Mouse (Mus musculus): Measurements from ENCODE around the gene Gm39653. TPM values are rescaled to one million over a fixed set of nuclear protein-coding genes. Genes with fewer than 3 reads are reported as not detected.

Gm39653 gene
- total RNA-seq (2021), result under 1 TPM; 0.43 to 0.54 TPM
- long read RNA-seq, experiment 1, result 0 reads
- long read RNA-seq, experiment 2, result 0 reads

DNA sequence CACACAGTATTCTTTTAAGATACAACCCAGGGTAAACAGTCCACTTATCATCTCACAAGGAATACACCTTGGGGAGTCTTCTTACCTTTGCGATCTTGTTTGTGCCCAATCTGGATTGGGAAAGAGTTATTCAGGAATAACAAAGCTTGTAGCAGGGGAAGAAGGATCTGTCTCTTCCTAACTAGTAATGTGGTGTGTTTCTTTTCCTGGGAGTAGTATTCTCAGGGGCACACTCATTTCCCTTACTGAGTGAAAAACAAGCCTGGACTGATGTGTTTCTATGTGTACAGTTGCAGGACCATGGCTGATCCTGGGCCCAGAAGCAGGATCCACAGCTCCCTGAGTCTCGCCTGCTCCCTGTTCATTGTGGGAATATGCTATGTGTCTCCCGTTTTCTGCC lies at the start of gene Gm39653:
Gene Gm39653 (plus strand): TSS at position 301 of the 400 bp plus-strand sequence.
- no peak for TF ChIP-seq CTCF (IDR thresholded peaks at IDR 0.05)
- Histone ChIP-seq H3K27ac (no peak within 1 kb of the TSS), H3K4me3 (no peak within 1 kb of the TSS)
- DNase-seq (ENCODE audit: extremely low spot score in 1 of 2, low spot score in 2 of 2), result no peak
- intact Hi-C loops (cut with DNase I), result no loop called here

GRCm38 (mm10) chr1:63566501-63566900 lies 49.3 kb upstream of the Gm39653 start:
- no peak for TF ChIP-seq CTCF (IDR thresholded peaks at IDR 0.05)
- no peak for DNase-seq (ENCODE audit: extremely low spot score in 1 of 2, low spot score in 2 of 2)
- no peak overlapping the region for H3K4me3 ChIP-seq
- no peak overlapping the region for H3K27ac ChIP-seq
- intact Hi-C loops (cut with DNase I), result no loop called here

DNA sequence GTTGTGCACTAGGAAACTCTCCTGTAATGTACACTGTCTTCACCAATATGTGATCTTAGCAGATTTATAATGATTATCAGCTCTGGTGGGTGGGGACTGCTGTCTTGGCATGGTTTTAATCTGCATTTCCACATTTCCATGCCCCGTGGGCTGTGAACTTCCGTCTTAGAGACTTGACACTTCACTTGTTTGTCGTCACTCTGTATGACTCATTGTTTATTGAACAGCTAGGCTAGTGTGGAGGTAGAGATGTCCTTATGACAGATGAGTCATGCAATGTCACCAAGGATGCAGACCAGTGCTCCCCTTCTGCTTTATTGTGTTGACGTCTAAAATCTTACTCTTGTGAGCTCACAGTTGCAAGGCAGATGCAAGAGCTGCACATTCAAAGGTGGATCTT lies 48.7 kb upstream of the Gm39653 start:
- intact Hi-C loops (cut with DNase I), result no loop called here
- DNase-seq (ENCODE audit: extremely low spot score in 1 of 2, low spot score in 2 of 2), result no peak
- Histone ChIP-seq H3K4me3 (no peak overlapping the region), H3K27ac (no peak overlapping the region)
- no peak for TF ChIP-seq CTCF (IDR thresholded peaks at IDR 0.05)

GRCm38 (mm10) chr1:63572229-63572628 lies 43.5 kb upstream of the Gm39653 start:
- no peak overlapping the region for H3K4me3 ChIP-seq
- no peak overlapping the region for H3K27ac ChIP-seq
- TF ChIP-seq CTCF (IDR thresholded peaks at IDR 0.05), result no peak

DNA sequence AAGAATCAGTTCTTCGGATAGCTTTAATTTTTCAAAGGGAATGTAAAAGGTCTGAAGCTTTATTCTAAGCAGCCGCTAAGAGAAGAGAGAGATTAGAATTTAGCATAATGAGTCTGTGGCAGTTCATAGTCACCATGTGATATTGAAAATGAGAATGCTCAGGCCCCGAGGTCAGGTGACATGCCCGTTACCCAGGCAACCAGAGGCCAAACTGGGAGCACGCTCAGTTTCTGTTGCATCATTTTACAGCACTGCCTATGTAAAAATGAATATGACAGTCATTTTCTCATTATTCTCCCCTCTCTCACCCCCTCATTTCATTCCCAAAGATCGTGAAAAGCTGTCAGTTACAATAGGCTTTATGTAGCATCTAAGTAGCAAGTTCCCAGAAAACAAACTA lies 42.3 kb upstream of the Gm39653 start:
- Histone ChIP-seq H3K27ac (0 out of 2 replicates have a peak overlapping the region, but pooled peaks have one; percentile 0), H3K4me3 (no peak overlapping the region)
- intact Hi-C loops (cut with DNase I), result loop anchor here (5.0 kb wide), 1 partner anchor 116 kb away; no protein-coding TSS in a partner anchor
- no peak for TF ChIP-seq CTCF (IDR thresholded peaks at IDR 0.05)
- no peak for DNase-seq (ENCODE audit: extremely low spot score in 1 of 2, low spot score in 2 of 2)

More at GRCm38 (mm10) chr1:63572229-63572628, 43.5 kb upstream of the Gm39653 start:
- no peak for DNase-seq (ENCODE audit: extremely low spot score in 1 of 2, low spot score in 2 of 2)
- intact Hi-C loops (cut with DNase I), result loop anchor here (5.0 kb wide), 1 partner anchor 115 kb away; no protein-coding TSS in a partner anchor

DNA sequence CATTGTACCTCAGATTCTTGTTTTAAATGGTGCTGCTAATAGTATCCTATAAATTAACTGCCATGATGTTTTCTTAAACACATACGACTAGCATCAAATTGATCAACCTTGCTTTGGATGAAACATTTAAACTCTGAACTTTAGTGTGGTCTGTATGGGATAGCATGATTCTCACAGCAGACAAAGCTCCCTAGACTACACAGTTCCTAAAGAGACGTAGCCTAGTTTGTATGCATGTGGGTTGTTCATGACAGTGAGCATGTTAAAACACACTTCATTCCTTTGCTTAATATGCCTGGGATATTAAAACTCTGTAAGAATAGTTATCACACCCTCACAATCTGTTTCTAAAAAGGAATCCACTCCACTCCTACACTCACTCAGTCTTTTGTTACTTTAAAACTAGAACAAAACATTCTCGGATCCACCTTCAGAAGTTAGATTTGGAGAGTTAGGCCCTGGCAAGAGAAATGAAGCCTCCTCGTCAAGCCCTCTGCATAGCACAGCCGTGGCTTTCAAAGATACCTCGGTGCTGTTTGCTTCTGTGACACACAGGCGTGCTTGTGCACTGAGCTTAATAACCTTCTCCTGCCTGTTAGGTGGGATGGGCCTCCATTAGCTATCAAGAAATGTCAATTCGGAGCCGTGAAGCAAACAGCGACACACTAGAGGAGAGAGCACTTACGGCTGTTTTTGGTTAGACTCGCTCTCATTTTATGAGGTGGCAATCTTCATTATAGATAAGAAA lies 41.7 kb upstream of the Gm39653 start:
- Histone ChIP-seq H3K4me3 (no peak overlapping the region), H3K27ac (0 out of 2 replicates have a peak overlapping the region, but pooled peaks have one; percentile 0)
- intact Hi-C loops (cut with DNase I), result loop anchor here (5.0 kb wide), 1 partner anchor 117 kb away; no protein-coding TSS in a partner anchor
- TF ChIP-seq CTCF (IDR thresholded peaks at IDR 0.05), result no peak
- DNase-seq (ENCODE audit: extremely low spot score in 1 of 2, low spot score in 2 of 2), result peak in 1 of 2 experiments; percentile 21

- no peak for TF ChIP-seq CTCF (IDR thresholded peaks at IDR 0.05)
- no peak for DNase-seq (ENCODE audit: extremely low spot score in 1 of 2, low spot score in 2 of 2)
- intact Hi-C loops (cut with DNase I), result no loop called here
- no peak overlapping the region for H3K4me3 ChIP-seq
- H3K27ac ChIP-seq, result no peak overlapping the region
Observed at GRCm38 (mm10) chr1:63576803-63577202, 39.0 kb upstream of the Gm39653 start.

DNA sequence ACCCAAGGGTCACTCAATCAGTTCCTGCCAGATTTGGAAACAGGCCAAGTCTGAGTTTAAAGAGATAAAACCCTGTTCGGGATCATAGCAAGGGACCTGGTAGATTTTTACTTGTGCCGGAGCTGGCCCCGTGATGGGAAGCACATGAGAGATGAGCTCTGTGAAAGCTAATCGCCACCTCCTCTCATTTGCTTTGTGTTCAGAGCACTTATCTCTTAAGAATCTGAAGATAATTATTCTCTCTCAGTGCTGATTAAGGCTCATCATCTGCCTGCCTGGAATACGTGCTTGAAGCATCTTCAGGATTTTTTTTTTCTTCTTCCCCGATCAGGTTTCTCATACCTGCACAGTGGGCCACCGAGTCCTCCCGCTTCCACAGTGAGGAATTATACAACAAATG lies 36.6 kb upstream of the Gm39653 start:
- no peak overlapping the region for H3K27ac ChIP-seq
- intact Hi-C loops (cut with DNase I), result no loop called here
- H3K4me3 ChIP-seq, result no peak overlapping the region
- TF ChIP-seq CTCF (IDR thresholded peaks at IDR 0.05), result no peak
- DNase-seq (ENCODE audit: extremely low spot score in 1 of 2, low spot score in 2 of 2), result no peak

GRCm38 (mm10) chr1:63586869-63587268 lies 28.9 kb upstream of the Gm39653 start:
- DNase-seq (ENCODE audit: extremely low spot score in 1 of 2, low spot score in 2 of 2), result no peak
- Histone ChIP-seq H3K27ac (no peak overlapping the region), H3K4me3 (no peak overlapping the region)
- intact Hi-C loops (cut with DNase I), result no loop called here
- no peak for TF ChIP-seq CTCF (IDR thresholded peaks at IDR 0.05)

DNA sequence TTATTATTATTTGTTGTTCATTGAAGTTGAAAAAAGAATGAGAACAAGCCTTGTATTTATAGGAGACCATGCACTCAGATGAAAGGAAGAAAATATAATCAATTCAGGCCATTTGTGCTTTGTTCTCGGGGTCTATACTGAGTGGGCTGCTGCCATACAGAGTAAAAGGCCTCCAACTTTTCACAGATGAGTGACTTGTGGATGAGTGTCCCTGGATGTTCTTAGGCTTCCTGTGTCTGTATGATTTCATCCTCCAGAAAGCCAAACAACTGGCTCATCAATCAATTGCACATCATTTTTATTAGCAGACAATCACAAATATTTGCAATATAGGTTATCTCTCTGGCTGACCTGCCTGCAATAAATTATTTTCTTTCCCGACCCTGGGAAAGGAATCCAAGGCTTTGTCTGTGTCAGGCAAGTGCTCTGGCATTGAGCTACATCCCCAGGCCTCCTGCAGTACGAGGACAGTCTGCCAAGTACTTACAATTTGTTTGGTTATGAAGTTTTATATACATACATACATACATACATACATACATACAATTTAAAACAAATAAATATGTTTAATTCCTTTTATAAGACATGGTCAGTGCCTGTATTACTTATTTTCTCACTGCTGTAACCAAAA lies 11.8 kb upstream of the Gm39653 start:
- no peak for DNase-seq (ENCODE audit: extremely low spot score in 1 of 2, low spot score in 2 of 2)
- intact Hi-C loops (cut with DNase I), result no loop called here
- TF ChIP-seq CTCF (IDR thresholded peaks at IDR 0.05), result no peak
- Histone ChIP-seq H3K4me3 (no peak overlapping the region), H3K27ac (no peak overlapping the region)

DNA sequence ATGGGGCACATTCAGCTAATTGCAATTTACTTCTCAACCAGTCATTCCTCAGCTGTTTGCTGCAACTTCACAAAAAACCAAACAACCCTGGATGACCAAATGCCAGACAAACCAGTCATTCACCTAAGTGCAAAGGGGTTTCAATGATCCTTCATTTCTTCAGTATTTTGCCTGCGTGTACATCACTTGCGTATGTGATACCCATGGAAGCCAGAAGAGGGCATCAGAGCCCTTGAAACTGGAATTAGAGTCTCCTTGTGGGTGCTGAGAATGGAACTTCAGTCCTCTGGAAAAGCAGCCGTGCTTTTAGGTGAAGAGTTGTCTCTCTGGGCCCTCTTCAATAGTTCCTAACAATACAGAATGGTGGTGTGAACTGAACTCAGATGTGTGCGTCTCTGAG lies 6.2 kb upstream of the Gm39653 start:
- Histone ChIP-seq H3K4me3 (no peak overlapping the region), H3K27ac (no peak overlapping the region)
- intact Hi-C loops (cut with DNase I), result no loop called here
- DNase-seq (ENCODE audit: extremely low spot score in 1 of 2, low spot score in 2 of 2), result no peak
- no peak for TF ChIP-seq CTCF (IDR thresholded peaks at IDR 0.05)

DNA sequence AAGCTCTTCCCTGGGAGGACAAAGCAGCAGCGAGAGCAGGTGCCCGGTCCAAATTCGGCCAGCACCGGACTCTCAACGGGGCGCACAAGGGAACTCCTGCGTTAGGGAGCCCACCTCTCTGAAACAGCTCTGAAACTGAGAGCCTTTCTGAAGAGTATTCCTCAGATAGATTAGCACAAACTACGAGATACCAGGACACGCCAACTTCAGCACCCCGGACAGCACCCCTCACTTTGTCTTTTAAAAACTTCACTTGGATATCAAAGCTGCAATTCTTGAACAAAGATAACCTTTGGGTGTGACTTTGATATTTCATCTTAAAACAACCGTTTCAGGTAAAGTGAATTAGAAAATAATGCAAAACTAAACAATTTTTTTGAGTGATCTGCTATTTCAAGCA lies 1.2 kb upstream of the Gm39653 start:
- no peak overlapping the region for H3K27ac ChIP-seq
- no peak for DNase-seq (ENCODE audit: extremely low spot score in 1 of 2, low spot score in 2 of 2)
- H3K4me3 ChIP-seq, result 0 out of 2 replicates have a peak overlapping the region, but pooled peaks have one; percentile 22
- TF ChIP-seq CTCF (IDR thresholded peaks at IDR 0.05), result no peak
- intact Hi-C loops (cut with DNase I), result no loop called here

All from left cerebral cortex, adult 2 months (tissue).